ENCODE assay signal across 27 mouse cellular contexts in genomic region chr16:26666401-26666800, GRCm38 (mm10).
DNase-seq lines count a peak whose midpoint lies in the region; ATAC-seq and TF ChIP-seq lines count a peak whose summit lies in the region.
"Had no signal": no experiment of that assay in that cellular context is flagged by ENCODE, and none has a peak within 500 bp of the region (broad histone marks: within the 10 kb centered on the region; RNA-seq: fewer than 3 reads in every experiment).

No protein-coding gene starts in this region.

- WGBS in midbrain, embryonic 14.5 days = 93% methylated on average over 2 of the region's 2 CpGs

- peak; percentile 53 for DNase-seq in layer of hippocampus, adult 11-12 months (ENCODE audit: low spot score)
- DNase-seq in layer of hippocampus, postnatal 25 days (ENCODE audit: extremely low spot score in 1 of 2, low spot score in 1 of 2) = no peak
- DNase-seq in layer of hippocampus, adult 2 months (ENCODE audit: low spot score in 2 of 2) = peak; percentile 40 to 50
- DNase-seq in layer of hippocampus, adult 9-11 months = peak; percentile 76
- DNase-seq in Muller cell, postnatal 12 days (ENCODE audit: inconsistent ontology term) = no peak
- DNase-seq in midbrain, embryonic 14.5 days = no peak
- DNase-seq: adrenal gland, adult 2 months; adrenal gland, postnatal 14 days; B cell, adult 2 months; cerebellum, adult 11-12 months; cerebellum, adult 8-10 months; cerebellum, postnatal 10 days; cerebellum, postnatal 36 days; embryo, embryonic 11 days; gastrocnemius, adult 2 months; gastrocnemius, postnatal 14 days; heart, adult 11 months had no signal

- H3K36me3 ChIP-seq in midbrain, embryonic 14.5 days (ENCODE audit: control insufficient read depth, insufficient read depth, low read length) = no peaks in the 10 kb centered on the region
- H3K36me3 ChIP-seq: embryonic facial prominence, embryonic 10.5 days; embryonic facial prominence, embryonic 13.5 days; forebrain, embryonic 12.5 days; forebrain, embryonic 15.5 days; G1E; hindbrain, embryonic 12.5 days; hindbrain, embryonic 15.5 days had no signal

- peak overlapping the region; percentile 68 for H3K27ac ChIP-seq in layer of hippocampus, adult 2 months
- H3K27ac ChIP-seq in midbrain, embryonic 14.5 days (replicated peaks; ENCODE audit: low read depth, low read length) = no peak overlapping the region
- H3K27ac ChIP-seq: embryonic facial prominence, embryonic 10.5 days; embryonic facial prominence, embryonic 13.5 days; forebrain, embryonic 12.5 days; forebrain, embryonic 15.5 days; gastrocnemius, adult 2 months; hindbrain, embryonic 12.5 days; hindbrain, embryonic 15.5 days had no signal

- ATAC-seq in midbrain, embryonic 14.5 days (ENCODE audit: low FRiP score, low TSS enrichment) = no peak
- ATAC-seq: forebrain, embryonic 15.5 days had no signal

- no peak overlapping the region for H3K4me3 ChIP-seq in layer of hippocampus, adult 2 months
- H3K4me3 ChIP-seq in midbrain, embryonic 14.5 days (replicated peaks; ENCODE audit: low read depth, low read length) = no peak overlapping the region
- H3K4me3 ChIP-seq: embryonic facial prominence, embryonic 10.5 days; embryonic facial prominence, embryonic 13.5 days; erythroblast, embryonic 14.5 days; forebrain, embryonic 12.5 days; forebrain, embryonic 15.5 days; gastrocnemius, adult 2 months; hindbrain, embryonic 12.5 days; hindbrain, embryonic 15.5 days had no signal

- H3K9me3 ChIP-seq in midbrain, embryonic 14.5 days (ENCODE audit: control insufficient read depth, low read length) = no peaks in the 10 kb centered on the region
- H3K9me3 ChIP-seq: embryonic facial prominence, embryonic 10.5 days; embryonic facial prominence, embryonic 13.5 days; forebrain, embryonic 12.5 days; forebrain, embryonic 15.5 days; G1E; hindbrain, embryonic 12.5 days; hindbrain, embryonic 15.5 days had no signal

- no peak for TF ChIP-seq CTCF in layer of hippocampus, adult 2 months (conservative IDR thresholded peaks at IDR 0.05)

- no peak overlapping the region for H3K9ac ChIP-seq in midbrain, embryonic 14.5 days (replicated peaks; ENCODE audit: low read length)
- H3K9ac ChIP-seq: embryonic facial prominence, embryonic 13.5 days; forebrain, embryonic 12.5 days; forebrain, embryonic 15.5 days; hindbrain, embryonic 12.5 days; hindbrain, embryonic 15.5 days had no signal

- no peak overlapping the region for H3K4me2 ChIP-seq in midbrain, embryonic 14.5 days (ENCODE audit: low read length)
- H3K4me2 ChIP-seq: embryonic facial prominence, embryonic 13.5 days; forebrain, embryonic 12.5 days; forebrain, embryonic 15.5 days; heart, embryonic 11.5 days; hindbrain, embryonic 12.5 days; hindbrain, embryonic 15.5 days had no signal

- H3K27me3 ChIP-seq in midbrain, embryonic 14.5 days (ENCODE audit: control insufficient read depth, insufficient read depth, low read length) = no peaks in the 10 kb centered on the region
- H3K27me3 ChIP-seq: CH12.LX; embryonic facial prominence, embryonic 13.5 days; forebrain, embryonic 12.5 days; forebrain, embryonic 15.5 days; hindbrain, embryonic 12.5 days; hindbrain, embryonic 15.5 days had no signal

- H3K4me1 ChIP-seq in midbrain, embryonic 14.5 days (ENCODE audit: control insufficient read depth, insufficient read depth, low read length) = no peaks in the 10 kb centered on the region
- H3K4me1 ChIP-seq: embryonic facial prominence, embryonic 10.5 days; embryonic facial prominence, embryonic 13.5 days; forebrain, embryonic 12.5 days; hindbrain, embryonic 12.5 days had no signal

Comparison
In these comparisons a context has a peak if more than half of its experiments do, and no peak if none do; other contexts are left out.
1. DNase-seq: peak in layer of hippocampus, adult 11-12 months (single experiment), layer of hippocampus, adult 2 months (2 of 2) and layer of hippocampus, adult 9-11 months (single experiment); none in layer of hippocampus, postnatal 25 days (0 of 2), Muller cell, postnatal 12 days (single experiment) and midbrain, embryonic 14.5 days (single experiment).